Comparison of ENCODE assay signal across 8 mouse cellular contexts in genomic region chr1:157446325-157446724, GRCm38 (mm10). TPM values are rescaled to one million over a fixed set of nuclear protein-coding genes. Genes with fewer than 3 reads are reported as not detected.
DNase-seq lines count a peak whose midpoint lies in the region; ATAC-seq lines count a peak whose summit lies in the region.

No protein-coding gene starts in this region.

- no peaks in the 10 kb centered on the region for H3K36me3 ChIP-seq in hindbrain, embryonic 10.5 days
- no peaks in the 10 kb centered on the region for H3K36me3 ChIP-seq in hindbrain, embryonic 11.5 days (ENCODE audit: control insufficient read depth, insufficient read depth, low read length)

- WGBS in hindbrain, embryonic 10.5 days = 76% methylated on average over 7 of the region's 7 CpGs
- 72% methylated on average over 7 of the region's 7 CpGs for WGBS in hindbrain, embryonic 11.5 days

- H3K4me2 ChIP-seq in hindbrain, embryonic 11.5 days (replicated peaks; ENCODE audit: low read depth, low read length) = no peak overlapping the region

- H3K9ac ChIP-seq in hindbrain, embryonic 11.5 days (ENCODE audit: low read depth, low read length) = no peak overlapping the region

- no peak for ATAC-seq in hindbrain, embryonic 11.5 days (ENCODE audit: low FRiP score)
- no peak for ATAC-seq in erythroblast, adult 5-6 weeks (replicated peaks; ENCODE audit: low FRiP score, poor library complexity, severe bottlenecking)

- peaks cover 82% of the 10 kb centered on the region for H3K4me1 ChIP-seq in hindbrain, embryonic 10.5 days (replicated peaks)
- peaks cover 7% of the 10 kb centered on the region; the same call in 1 of the 2 replicates for H3K4me1 ChIP-seq in hindbrain, embryonic 11.5 days (replicated peaks; ENCODE audit: control insufficient read depth, insufficient read depth, low read length)

- no peaks in the 10 kb centered on the region for H3K9me3 ChIP-seq in hindbrain, embryonic 10.5 days
- no peaks in the 10 kb centered on the region for H3K9me3 ChIP-seq in hindbrain, embryonic 11.5 days (ENCODE audit: control insufficient read depth, low read length)

- no peak overlapping the region for H3K4me3 ChIP-seq in hindbrain, embryonic 10.5 days
- H3K4me3 ChIP-seq in hindbrain, embryonic 11.5 days (ENCODE audit: low read depth, low read length) = no peak overlapping the region

- H3K27ac ChIP-seq in hindbrain, embryonic 10.5 days = peak overlapping the region; percentile 56; the same call in 1 of the 2 replicates
- no peak overlapping the region for H3K27ac ChIP-seq in hindbrain, embryonic 11.5 days (ENCODE audit: low read depth, low read length)

- peaks cover 51% of the 10 kb centered on the region for H3K27me3 ChIP-seq in hindbrain, embryonic 10.5 days (ENCODE audit: insufficient read depth, poor library complexity, severe bottlenecking)
- H3K27me3 ChIP-seq in hindbrain, embryonic 11.5 days (ENCODE audit: control insufficient read depth, insufficient read depth, low read length) = no peaks in the 10 kb centered on the region

- no peak for DNase-seq in hindbrain, embryonic 10.5 days (ENCODE audit: low spot score)
- DNase-seq in hindbrain, embryonic 11.5 days (ENCODE audit: low spot score) = no peak
- DNase-seq in MN1 (ENCODE audit: low spot score) = peak; percentile 77
- DNase-seq in cerebellum, postnatal 14 days = peak; percentile 88
- peak; percentile 80 to 82 for DNase-seq in heart, postnatal 36 days
- DNase-seq in left cerebral cortex, adult 18-20 months (ENCODE audit: low spot score in 2 of 2) = peak; percentile 74 to 76
- DNase-seq in retina, embryonic 14.5 days (ENCODE audit: low spot score) = peak; percentile 53

- intact Hi-C loops in heart, postnatal 36 days (cut with DNase I) = no loop called here

RNA-seq across cellular contexts. Expression of gene Cryzl2, which starts 12.1 kb away (rescaled TPM):
- 7.9 and 8.3 TPM in 2 replicates for polyA plus RNA-seq in hindbrain, embryonic 10.5 days (2016; fragmentation: Nextera tagmentation; extraction: Ambion mirVana)
- polyA plus RNA-seq in hindbrain, embryonic 11.5 days (2014; fragmentation: Nextera tagmentation; extraction: Ambion mirVana) = 7.4 and 8.8 TPM in 2 replicates
- total RNA-seq in heart, postnatal 36 days (2021) = 1 to 10 TPM; 7.3 to 8.4 TPM
- total RNA-seq in left cerebral cortex, adult 18-20 months (2021) = 1 to 10 TPM; 6.0 to 6.3 TPM
- 2.1 and 7.7 TPM in 2 replicates for total RNA-seq in erythroblast, adult 5-6 weeks (2015; ENCODE audit: low replicate concordance)
- total RNA-seq in erythroblast, adult 5-6 weeks (2017; ENCODE audit: low replicate concordance) = 0.98 and 3.6 TPM in 2 replicates

RNA-seq across cellular contexts. Expression of gene Rasal2, which starts 33.9 kb away (rescaled TPM):
- polyA plus RNA-seq in hindbrain, embryonic 10.5 days (2016; fragmentation: Nextera tagmentation; extraction: Ambion mirVana) = 11.2 and 18.5 TPM in 2 replicates
- 22.3 and 28.5 TPM in 2 replicates for polyA plus RNA-seq in hindbrain, embryonic 11.5 days (2014; fragmentation: Nextera tagmentation; extraction: Ambion mirVana)
- 10 to 100 TPM; 25.4 to 35.8 TPM for total RNA-seq in heart, postnatal 36 days (2021)
- total RNA-seq in left cerebral cortex, adult 18-20 months (2021) = 10 to 100 TPM; 81.5 to 81.6 TPM
- under 0.01 and 0.63 TPM in 2 replicates for total RNA-seq in erythroblast, adult 5-6 weeks (2015; ENCODE audit: low replicate concordance)
- 0.14 and 0.85 TPM in 2 replicates for total RNA-seq in erythroblast, adult 5-6 weeks (2017; ENCODE audit: low replicate concordance)

Comparison
In these comparisons a context has a peak if more than half of its experiments do, and no peak if none do; other contexts are left out.
1. DNase-seq: peak in MN1 (single experiment), cerebellum, postnatal 14 days (2 of 2), heart, postnatal 36 days (2 of 2), left cerebral cortex, adult 18-20 months (2 of 2) and retina, embryonic 14.5 days (single experiment); none in hindbrain, embryonic 10.5 days (single experiment) and hindbrain, embryonic 11.5 days (single experiment).
2. RNA of gene Rasal2, which starts 33.9 kb away (total RNA-seq): 81.5 to 81.6 TPM in left cerebral cortex, adult 18-20 months and 25.4 to 35.8 TPM in heart, postnatal 36 days; under 0.01 to 0.85 TPM in erythroblast, adult 5-6 weeks; every median in the first group is over 10 times any median in the second.